Mouse (Mus musculus): ENCODE measurements around the gene Spn.
"Not testable (repeated sequence)": the region's sequence is repeated elsewhere in the genome, so short reads cannot be mapped to it uniquely, and the experiment has no call there.

Gene Spn

GRCm38 (mm10) chr7:127137262-127138017 lies at the start of gene Spn:
Gene Spn, minus strand, starts transcription at chr7:127137823.
- no peak for DNase-seq (ENCODE audit: low spot score)

GRCm38 (mm10) chr7:127187351-127187750 lies 49.7 kb upstream of the Spn start:
- no peak for DNase-seq (ENCODE audit: low spot score)

GRCm38 (mm10) chr7:127185601-127186000 lies 48.0 kb upstream of the Spn start:
- DNase-seq (ENCODE audit: low spot score), result no peak

DNA sequence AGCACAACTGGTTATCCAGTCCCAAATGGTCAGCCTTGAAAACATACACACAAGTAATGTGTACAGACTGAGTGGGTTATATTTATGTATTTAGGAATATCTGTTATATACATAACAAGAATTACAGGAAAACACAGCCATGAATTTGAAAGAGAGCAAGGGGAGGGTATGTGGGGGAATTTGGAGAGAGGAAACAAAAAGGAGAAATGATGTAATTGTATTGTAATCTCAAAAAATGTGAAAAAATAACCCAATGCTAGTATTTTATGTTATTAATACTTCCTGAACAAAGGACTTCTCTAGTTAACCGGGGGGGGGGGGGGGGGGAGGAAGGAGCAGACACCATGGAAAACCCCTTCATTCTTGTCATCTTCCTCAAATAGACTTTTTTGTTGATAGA lies 47.1 kb upstream of the Spn start:
- no peak for DNase-seq (ENCODE audit: low spot score)

DNA sequence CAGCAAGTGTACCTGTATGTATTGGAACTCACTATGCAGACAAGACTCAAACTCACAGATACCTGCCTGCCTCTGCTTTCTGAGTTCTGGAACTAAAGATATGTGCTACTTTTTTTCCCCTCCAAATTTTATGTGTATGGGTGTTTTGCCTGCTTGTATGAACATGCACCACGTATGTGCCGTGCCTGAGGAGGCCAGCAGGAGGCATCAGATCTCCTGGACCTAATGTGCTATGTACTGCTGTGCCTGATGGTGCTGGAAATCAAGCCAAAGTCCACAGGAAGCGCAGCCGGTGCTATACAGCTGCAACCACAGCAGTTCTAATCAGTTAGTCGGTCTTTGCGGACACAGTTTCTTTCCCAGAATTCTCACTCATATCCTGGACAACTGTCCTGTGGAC lies 46.2 kb upstream of the Spn start:
- no peak for DNase-seq (ENCODE audit: low spot score)

DNA sequence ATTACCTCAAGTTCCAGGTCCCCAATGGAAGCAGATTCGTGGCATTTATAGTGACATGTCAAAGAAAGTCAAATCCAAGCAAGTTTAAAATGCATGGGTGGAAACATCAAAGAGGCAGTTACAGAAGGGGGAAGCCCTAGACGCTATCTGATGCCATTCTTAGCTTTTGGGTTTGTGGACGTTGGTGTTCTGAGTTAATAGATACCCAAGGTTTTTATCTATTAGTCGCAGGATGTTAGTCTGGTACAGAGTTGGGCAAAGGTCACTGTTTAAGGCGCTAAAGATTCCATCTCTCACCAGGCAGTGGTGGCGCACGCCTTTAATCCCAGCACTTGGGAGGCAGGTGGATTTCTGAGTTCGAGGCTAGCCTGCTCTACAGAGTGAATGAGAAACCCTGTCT lies 45.7 kb upstream of the Spn start:
- DNase-seq (ENCODE audit: low spot score), result no peak

DNA sequence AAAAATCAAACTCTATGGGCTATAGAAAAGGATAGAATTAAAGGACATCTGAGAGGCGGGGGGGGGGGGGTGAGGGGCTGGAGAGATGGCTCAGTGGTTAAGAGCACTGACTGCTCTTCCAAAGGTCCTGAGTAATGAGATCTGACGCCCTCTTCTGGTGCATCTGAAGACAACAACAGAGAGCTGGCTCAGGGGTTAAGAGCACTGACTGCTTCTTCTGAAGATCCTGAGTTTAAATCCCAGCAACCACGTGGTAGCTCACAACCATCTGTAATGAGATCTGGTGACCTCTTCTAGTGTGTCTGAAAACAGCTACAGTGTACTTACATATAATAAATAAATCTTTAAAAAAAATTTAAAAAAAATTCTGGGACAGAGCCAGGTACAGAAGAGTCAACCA lies 44.1 kb upstream of the Spn start:
- DNase-seq (ENCODE audit: low spot score), result not testable (repeated sequence)

DNA sequence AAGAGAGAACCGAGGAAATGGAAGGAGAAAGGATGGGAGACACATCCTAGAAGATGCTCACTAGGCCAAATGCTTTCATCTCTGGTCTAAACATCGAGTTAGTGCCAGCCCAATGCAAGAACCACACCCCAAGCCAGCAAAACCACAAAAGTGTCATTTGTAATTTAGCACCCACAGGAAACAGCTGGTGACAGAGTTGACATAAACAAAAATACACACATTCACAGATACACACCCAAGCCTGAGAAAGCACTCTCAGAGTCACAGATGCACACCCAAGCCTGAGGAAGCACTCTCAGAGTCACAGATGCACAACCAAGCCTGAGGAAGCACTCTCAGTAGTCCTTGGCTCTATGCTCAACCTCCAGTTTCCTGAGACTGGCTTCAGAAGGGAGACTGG lies 43.2 kb upstream of the Spn start:
- DNase-seq (ENCODE audit: low spot score), result no peak

GRCm38 (mm10) chr7:127176937-127177336 lies 39.3 kb upstream of the Spn start:
- no peak for DNase-seq (ENCODE audit: low spot score)

GRCm38 (mm10) chr7:127166501-127166900 lies 28.9 kb upstream of the Spn start:
- no peak for DNase-seq (ENCODE audit: low spot score)

- no peak for DNase-seq (ENCODE audit: low spot score)
Measured at GRCm38 (mm10) chr7:127165607-127166493, 28.2 kb upstream of the Spn start.

GRCm38 (mm10) chr7:127164002-127164401 lies 26.4 kb upstream of the Spn start:
- no peak for DNase-seq (ENCODE audit: low spot score)

DNA sequence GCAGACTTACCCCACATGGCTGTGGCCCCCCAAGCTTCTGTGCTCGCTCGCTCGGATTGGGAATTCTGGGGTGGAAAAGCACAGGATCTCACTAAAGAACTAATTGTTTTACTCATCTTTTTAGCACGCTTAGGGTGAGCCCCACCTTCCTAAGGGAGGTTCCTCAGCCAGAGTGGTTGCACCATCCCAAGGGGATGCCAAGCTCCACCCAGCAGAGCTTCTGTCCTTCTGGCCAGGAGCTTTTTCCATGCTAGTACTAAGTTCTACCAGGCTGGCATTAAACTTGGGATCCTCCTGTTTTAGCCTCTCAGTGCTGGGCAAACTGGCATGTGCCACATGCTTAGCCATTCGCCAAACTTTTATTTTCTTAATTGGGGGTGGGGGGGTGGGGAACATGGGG lies 24.9 kb upstream of the Spn start:
- DNase-seq (ENCODE audit: low spot score), result no peak

GRCm38 (mm10) chr7:127157548-127157947 lies 19.9 kb upstream of the Spn start:
- no peak for DNase-seq (ENCODE audit: low spot score)

DNA sequence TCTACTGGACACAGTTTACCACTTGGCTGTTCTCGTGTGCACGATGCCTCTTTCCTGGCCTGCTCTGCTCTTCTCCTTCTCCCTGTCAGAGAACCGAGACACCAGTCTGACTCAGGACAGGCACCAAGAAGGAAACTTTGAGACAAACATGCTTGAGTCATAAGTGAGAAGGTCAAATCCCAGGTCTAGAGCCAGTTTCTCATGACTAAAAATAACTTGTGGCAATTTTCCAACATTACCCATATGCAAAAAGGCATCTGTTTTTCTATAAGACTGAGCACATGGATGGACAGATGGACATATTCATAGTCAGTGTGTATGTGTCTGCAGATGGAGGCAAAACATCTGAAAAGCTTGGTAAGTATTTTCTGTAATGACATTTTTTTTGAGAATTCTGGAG lies 15.9 kb upstream of the Spn start:
- no peak for DNase-seq (ENCODE audit: low spot score)

- DNase-seq (ENCODE audit: low spot score), result no peak
Measured at GRCm38 (mm10) chr7:127152464-127152863, 14.8 kb upstream of the Spn start.

GRCm38 (mm10) chr7:127147901-127148300 lies 10.3 kb upstream of the Spn start:
- DNase-seq (ENCODE audit: low spot score), result no peak

GRCm38 (mm10) chr7:127146267-127146603 lies 8.6 kb upstream of the Spn start:
- DNase-seq (ENCODE audit: low spot score), result no peak

GRCm38 (mm10) chr7:127145387-127146266 lies 8.0 kb upstream of the Spn start:
- no peak for DNase-seq (ENCODE audit: low spot score)

DNA sequence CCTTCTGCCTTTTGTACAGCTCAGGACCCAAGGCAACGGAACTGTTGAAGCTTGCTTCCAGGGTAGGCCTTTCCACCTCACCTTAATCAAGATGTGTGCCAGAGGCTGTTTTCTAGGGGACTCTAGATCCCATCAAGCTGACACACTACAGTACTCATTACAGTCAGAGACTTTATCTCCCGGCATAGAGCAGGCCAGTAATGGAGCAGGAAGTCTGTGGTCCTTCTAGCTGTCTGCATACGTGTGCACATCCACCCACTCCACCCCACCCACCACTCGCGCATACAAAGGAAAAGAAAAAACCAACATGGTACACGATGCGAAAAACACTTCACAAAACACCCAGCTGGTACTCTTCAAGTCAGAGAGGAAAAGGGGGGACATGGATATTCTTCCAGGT lies 6.8 kb upstream of the Spn start:
- DNase-seq (ENCODE audit: low spot score), result no peak

GRCm38 (mm10) chr7:127142666-127143065 lies 5.0 kb upstream of the Spn start:
- no peak for DNase-seq (ENCODE audit: low spot score)

GRCm38 (mm10) chr7:127142214-127142613 lies 4.6 kb upstream of the Spn start:
- DNase-seq (ENCODE audit: low spot score), result no peak

Data from ovary, postnatal 14 days (tissue).